Mouse (Mus musculus) neural tube, embryonic 15.5 days (tissue): ENCODE data around the gene Anln. TPM values are rescaled to one million over a fixed set of nuclear protein-coding genes. Genes with fewer than 3 reads are reported as not detected.

ENCODE experiments used
- ATAC-seq: fragments of 200-750 bp; cut with Nextera tagmentation; 2 replicates; pipeline ENCODE4 v1.8.0; 2017; ENCODE audit warnings: mild to moderate bottlenecking, moderate TSS enrichment, moderate library complexity; ENCODE audit not compliant: low FRiP score
- H3K27ac ChIP-seq: fragments of 300-500 bp; sonication (generic); replicated peaks from 2 replicates; pipeline ENCODE4 v1.5.1; 2015; ENCODE audit warnings: mild to moderate bottlenecking, inconsistent platforms
- H3K27me3 ChIP-seq: fragments of 300-500 bp; sonication (generic); replicated peaks from 2 replicates; pipeline ENCODE4 v1.6.1; 2015; ENCODE audit warnings: inconsistent platforms
- H3K36me3 ChIP-seq: fragments of 300-500 bp; sonication (generic); 2 replicates; pipeline ENCODE4 v1.6.1; 2015; ENCODE audit warnings: inconsistent platforms
- H3K4me1 ChIP-seq: fragments of 300-500 bp; sonication (generic); 2 replicates; pipeline ENCODE4 v1.6.1; 2015; ENCODE audit warnings: inconsistent platforms
- H3K4me2 ChIP-seq: fragments of 300-500 bp; sonication (generic); 2 replicates; pipeline ENCODE4 v1.6.1; 2015; ENCODE audit warnings: inconsistent platforms, mild to moderate bottlenecking, moderate library complexity
- H3K4me3 ChIP-seq: fragments of 300-500 bp; sonication (generic); replicated peaks from 2 replicates; pipeline ENCODE4 v1.5.1; 2015; ENCODE audit warnings: mild to moderate bottlenecking, inconsistent platforms
- H3K9ac ChIP-seq: fragments of 300-500 bp; sonication (generic); replicated peaks from 2 replicates; pipeline ENCODE4 v1.6.1; 2015; ENCODE audit warnings: mild to moderate bottlenecking, inconsistent platforms
- H3K9me3 ChIP-seq: fragments of 300-500 bp; sonication (generic); replicated peaks from 2 replicates; pipeline ENCODE4 v1.6.1; 2016; ENCODE audit warnings: inconsistent platforms
- WGBS: fragments of 180-500 bp; shearing (Covaris S2); methylation state at CpG from one replicate; pipeline ENCODE4 v1.1.7; 2015; ENCODE audit warnings: mixed read lengths; 5-methylcytosine and 5-hydroxymethylcytosine counted together
- polyA plus RNA-seq: library from polyadenylated mRNA; unstranded; fragments of >200 nt; fragmentation: Nextera tagmentation; extraction: Ambion mirVana; gene quantifications from 2 replicates; pipeline ENCODE4 v1.2.1, GENCODE M21; 2015

Gene Anln
- polyA plus RNA-seq, result 3.7 and 11.2 TPM in 2 replicates

- WGBS, result under 1% methylated on average over 43 of the region's 44 CpGs
- H3K27me3 ChIP-seq, result no peaks in the 10 kb centered on the region
- peak within 1 kb of the TSS; percentile 55 for H3K4me3 ChIP-seq
- H3K9me3 ChIP-seq, result no peaks in the 10 kb centered on the region
- H3K4me1 ChIP-seq, result peaks cover 14% of the 10 kb centered on the region
- peak within 1 kb of the TSS; percentile 81 for H3K27ac ChIP-seq
- peak; percentile 96 for ATAC-seq
- H3K36me3 ChIP-seq, result no peaks in the 10 kb centered on the region
- peak within 1 kb of the TSS; percentile 69 for H3K9ac ChIP-seq
- peak within 1 kb of the TSS; percentile 84 for H3K4me2 ChIP-seq
These were observed at the start of gene Anln for GRCm38 (mm10) chr9:22389021-22389476. TSS of gene Anln (minus strand) at chr9:22389188.

GRCm38 (mm10) chr9:22434101-22434500, 45.1 kb upstream of the Anln start:
- Histone ChIP-seq H3K9ac (no peak overlapping the region), H3K27ac (no peak overlapping the region), H3K4me2 (no peak overlapping the region), H3K9me3 (no peaks in the 10 kb centered on the region), H3K4me1 (0 out of 2 replicates have a peak, but pooled peaks cover 3% of the 10 kb centered on the region), H3K36me3 (peaks cover 25% of the 10 kb centered on the region), H3K27me3 (no peaks in the 10 kb centered on the region), H3K4me3 (no peak overlapping the region)
- ATAC-seq, result no peak
- WGBS, result 89% methylated on average over 2 of the region's 2 CpGs

GRCm38 (mm10) chr9:22433221-22433620, 44.2 kb upstream of the Anln start:
- Histone ChIP-seq H3K36me3 (peaks cover 21% of the 10 kb centered on the region), H3K4me3 (no peak overlapping the region), H3K4me1 (0 out of 2 replicates have a peak, but pooled peaks cover 4% of the 10 kb centered on the region), H3K27me3 (no peaks in the 10 kb centered on the region), H3K9me3 (no peaks in the 10 kb centered on the region), H3K9ac (no peak overlapping the region), H3K27ac (no peak overlapping the region), H3K4me2 (no peak overlapping the region)
- no peak for ATAC-seq
- WGBS, result 75% methylated on average over 2 of the region's 2 CpGs

GRCm38 (mm10) chr9:22430315-22430840, 41.4 kb upstream of the Anln start:
- ATAC-seq, result no peak

GRCm38 (mm10) chr9:22429533-22430241, 40.7 kb upstream of the Anln start:
- Histone ChIP-seq H3K4me3 (no peak overlapping the region), H3K27ac (no peak overlapping the region), H3K27me3 (no peaks in the 10 kb centered on the region), H3K9me3 (no peaks in the 10 kb centered on the region), H3K4me2 (no peak overlapping the region), H3K4me1 (0 out of 2 replicates have a peak, but pooled peaks cover 4% of the 10 kb centered on the region), H3K9ac (no peak overlapping the region), H3K36me3 (peaks cover 11% of the 10 kb centered on the region; the same call in 1 of the 2 replicates)
- WGBS, result 75% methylated on average over 15 of the region's 15 CpGs
- no peak for ATAC-seq

More at GRCm38 (mm10) chr9:22430315-22430840, 41.4 kb upstream of the Anln start:
- no peak overlapping the region for H3K27ac ChIP-seq
- no peak overlapping the region for H3K9ac ChIP-seq
- H3K4me1 ChIP-seq, result 0 out of 2 replicates have a peak, but pooled peaks cover 4% of the 10 kb centered on the region
- WGBS, result 50% methylated on average over 5 of the region's 5 CpGs
- no peak overlapping the region for H3K4me2 ChIP-seq
- no peaks in the 10 kb centered on the region for H3K27me3 ChIP-seq
- peaks cover 16% of the 10 kb centered on the region for H3K36me3 ChIP-seq
- H3K9me3 ChIP-seq, result no peaks in the 10 kb centered on the region
- H3K4me3 ChIP-seq, result no peak overlapping the region

- Histone ChIP-seq H3K4me2 (no peak overlapping the region), H3K9me3 (no peaks in the 10 kb centered on the region), H3K36me3 (peaks cover 10% of the 10 kb centered on the region; the same call in 1 of the 2 replicates), H3K27ac (no peak overlapping the region), H3K4me1 (0 out of 2 replicates have a peak, but pooled peaks cover 4% of the 10 kb centered on the region), H3K4me3 (no peak overlapping the region), H3K9ac (no peak overlapping the region), H3K27me3 (no peaks in the 10 kb centered on the region)
- 80% methylated on average over 14 of the region's 14 CpGs for WGBS
- ATAC-seq, result no peak
These were observed 39.9 kb upstream of the Anln start for GRCm38 (mm10) chr9:22428666-22429410.

- Histone ChIP-seq H3K27ac (no peak overlapping the region), H3K27me3 (no peaks in the 10 kb centered on the region), H3K4me1 (0 out of 2 replicates have a peak, but pooled peaks cover 4% of the 10 kb centered on the region), H3K36me3 (peaks cover 10% of the 10 kb centered on the region; the same call in 1 of the 2 replicates), H3K9ac (no peak overlapping the region), H3K4me2 (no peak overlapping the region), H3K4me3 (no peak overlapping the region), H3K9me3 (no peaks in the 10 kb centered on the region)
- WGBS, result 33% methylated on average over 4 of the region's 4 CpGs
- ATAC-seq, result no peak
These were observed 39.2 kb upstream of the Anln start for GRCm38 (mm10) chr9:22428028-22428665.

- H3K36me3 ChIP-seq, result peaks cover 6% of the 10 kb centered on the region; the same call in 1 of the 2 replicates
- no peak overlapping the region for H3K27ac ChIP-seq
- no peak for ATAC-seq
- no peaks in the 10 kb centered on the region for H3K9me3 ChIP-seq
- WGBS, result 94% methylated on average over 4 of the region's 4 CpGs
- H3K4me2 ChIP-seq, result no peak overlapping the region
- H3K9ac ChIP-seq, result no peak overlapping the region
- H3K4me1 ChIP-seq, result 0 out of 2 replicates have a peak, but pooled peaks cover 2% of the 10 kb centered on the region
- H3K27me3 ChIP-seq, result no peaks in the 10 kb centered on the region
- no peak overlapping the region for H3K4me3 ChIP-seq
These were observed 35.7 kb upstream of the Anln start for GRCm38 (mm10) chr9:22424719-22425118.

GRCm38 (mm10) chr9:22424196-22424595, 35.2 kb upstream of the Anln start:
- WGBS, result 79% methylated on average over 10 of the region's 10 CpGs
- Histone ChIP-seq H3K9ac (no peak overlapping the region), H3K4me1 (0 out of 2 replicates have a peak, but pooled peaks cover 2% of the 10 kb centered on the region), H3K27ac (no peak overlapping the region), H3K36me3 (peaks cover 6% of the 10 kb centered on the region; the same call in 1 of the 2 replicates), H3K27me3 (no peaks in the 10 kb centered on the region), H3K4me3 (no peak overlapping the region), H3K4me2 (no peak overlapping the region), H3K9me3 (no peaks in the 10 kb centered on the region)
- no peak for ATAC-seq

GRCm38 (mm10) chr9:22423507-22423906, 34.5 kb upstream of the Anln start:
- peaks cover 6% of the 10 kb centered on the region; the same call in 1 of the 2 replicates for H3K36me3 ChIP-seq
- no peak overlapping the region for H3K4me3 ChIP-seq
- H3K4me1 ChIP-seq, result no peaks in the 10 kb centered on the region
- WGBS, result 77% methylated on average over 1 of the region's 1 CpGs
- H3K27me3 ChIP-seq, result no peaks in the 10 kb centered on the region
- H3K9ac ChIP-seq, result no peak overlapping the region
- H3K4me2 ChIP-seq, result no peak overlapping the region
- no peak overlapping the region for H3K27ac ChIP-seq
- ATAC-seq, result no peak
- H3K9me3 ChIP-seq, result no peaks in the 10 kb centered on the region

GRCm38 (mm10) chr9:22422559-22422958, 33.6 kb upstream of the Anln start:
- Histone ChIP-seq H3K9ac (no peak overlapping the region), H3K4me2 (no peak overlapping the region), H3K4me1 (no peaks in the 10 kb centered on the region), H3K27ac (no peak overlapping the region), H3K9me3 (no peaks in the 10 kb centered on the region), H3K27me3 (no peaks in the 10 kb centered on the region), H3K36me3 (peaks cover 6% of the 10 kb centered on the region; the same call in 1 of the 2 replicates), H3K4me3 (no peak overlapping the region)
- 61% methylated on average over 1 of the region's 1 CpGs for WGBS
- ATAC-seq, result no peak
